Mouse (Mus musculus) left cerebral cortex, adult 2 months (tissue): ENCODE measurements at regions not wholly inside any gene's neighbourhood (a gene's known extent, or its start where the extent isn't known, plus 50 kb on each side); places are given as distances from the start of the nearest gene placed in this dataset.

Experiments
- DNase-seq, 2 experiments: peaks; one replicate each; pipeline ENCODE4 v3.0.0; 2021 to 2022; ENCODE audit warnings: low spot score in 2 of 2, mixed read lengths in 1 of 2; ENCODE audit errors: extremely low spot score in 1 of 2
- H3K27ac ChIP-seq: fragments of 200-600 bp; 2 replicates; pipeline ENCODE4 v1.8.1; 2022
- H3K4me3 ChIP-seq: fragments of 200-600 bp; 2 replicates; pipeline ENCODE4 v1.8.1; 2022
- CTCF ChIP-seq: fragments of 200-600 bp; IDR thresholded peaks from 2 replicates; pipeline ENCODE4 v1.8.1; 2022; ENCODE audit warnings: antibody characterized with exemption, mild to moderate bottlenecking, moderate library complexity
- intact Hi-C: fragments of 180-260 bp; cut with DNase I; formaldehyde crosslinking; loops from one replicate; pipeline ENCODE4 v1.15.1; 2025

GRCm38 (mm10) chr9:22999181-22999580, 223.7 kb upstream of the Bmper start:
- intact Hi-C loops = no loop called here
- Histone ChIP-seq H3K4me3 (no peak overlapping the region), H3K27ac (no peak overlapping the region)
- DNase-seq = no peak
- no peak for TF ChIP-seq CTCF

GRCm38 (mm10) chr9:23000200-23000599, 222.7 kb upstream of the Bmper start:
- DNase-seq = no peak
- intact Hi-C loops = no loop called here
- no peak for TF ChIP-seq CTCF
- no peak overlapping the region for H3K27ac ChIP-seq
- no peak overlapping the region for H3K4me3 ChIP-seq

GRCm38 (mm10) chr9:23003195-23004061, 219.4 kb upstream of the Bmper start:
- no peak overlapping the region for H3K4me3 ChIP-seq
- no peak overlapping the region for H3K27ac ChIP-seq
- intact Hi-C loops = no loop called here
- DNase-seq = no peak
- TF ChIP-seq CTCF = no peak

GRCm38 (mm10) chr9:23005005-23005404, 217.9 kb upstream of the Bmper start:
- intact Hi-C loops = no loop called here
- Histone ChIP-seq H3K4me3 (no peak overlapping the region), H3K27ac (no peak overlapping the region)
- no peak for TF ChIP-seq CTCF
- DNase-seq = no peak

DNA sequence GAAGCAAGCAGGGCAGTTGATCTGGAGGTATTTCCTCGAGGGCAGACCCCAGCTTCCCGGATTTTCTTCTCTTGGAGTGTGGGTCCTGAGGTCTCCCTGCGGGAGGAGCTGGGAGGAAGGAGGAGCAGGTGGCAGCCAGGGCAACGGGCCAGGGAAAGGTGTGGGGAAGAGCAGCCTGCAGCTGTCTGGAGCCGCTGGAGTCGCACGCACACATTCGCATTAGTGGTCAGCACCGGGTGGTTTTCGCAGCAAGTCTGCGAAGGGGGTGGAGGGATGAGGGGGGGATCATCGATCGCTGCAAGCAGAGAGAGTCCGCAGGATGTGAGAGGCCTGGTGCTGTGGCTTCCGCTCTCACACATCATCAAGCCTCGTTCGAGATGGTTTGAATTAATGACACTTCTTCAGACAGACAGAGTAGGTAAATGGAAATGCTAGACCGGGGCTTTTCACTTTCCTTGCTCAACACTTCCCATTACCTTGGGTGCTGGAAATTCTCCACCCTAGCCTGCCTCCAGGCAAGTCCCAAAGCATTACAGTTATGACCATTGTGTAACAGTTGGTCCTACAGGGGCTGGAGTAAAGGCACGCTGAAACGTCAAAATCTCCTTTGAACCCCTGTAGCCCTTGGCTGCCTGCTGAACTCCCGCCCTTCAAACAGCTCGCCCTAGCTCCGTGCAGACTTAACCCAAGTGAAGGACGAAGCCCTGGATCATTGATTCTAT, 213.3 kb upstream of the Bmper start:
- TF ChIP-seq CTCF = no peak
- H3K27ac ChIP-seq = no peak overlapping the region
- intact Hi-C loops = loop anchor here (10.0 kb wide), 2 partner anchors 305 to 455 kb away; no protein-coding TSS in a partner anchor
- DNase-seq = no peak
- no peak overlapping the region for H3K4me3 ChIP-seq

DNA sequence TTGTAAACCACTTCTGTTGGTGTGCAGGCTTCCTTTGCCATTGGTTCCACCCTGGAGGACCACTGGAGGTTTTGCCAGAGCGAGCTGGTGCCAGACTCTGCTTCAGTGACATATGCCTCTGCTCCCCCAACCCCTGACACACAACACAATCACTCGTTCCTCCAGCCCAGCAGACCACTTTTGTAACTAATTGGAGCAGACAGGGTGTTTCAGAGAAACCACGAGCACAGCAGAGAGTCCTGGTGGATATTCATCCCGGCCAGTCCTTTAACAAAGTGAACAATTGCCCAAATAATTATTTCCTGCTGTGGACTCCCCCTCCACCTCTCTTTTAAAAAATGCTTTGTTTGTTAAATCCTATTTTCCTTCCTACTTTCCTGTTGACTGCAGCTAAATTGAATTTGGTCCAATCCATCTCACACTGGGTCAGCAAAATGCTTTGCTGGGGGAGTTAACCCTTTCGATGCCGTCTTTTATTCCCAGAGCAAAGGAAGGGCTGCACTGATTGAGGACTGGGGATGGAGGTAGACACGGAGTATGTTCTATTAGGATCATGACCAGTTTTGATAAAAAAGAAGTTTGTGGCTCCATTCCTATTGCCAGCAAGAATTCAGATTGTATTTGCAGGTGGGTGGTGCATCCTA, 211.4 kb upstream of the Bmper start:
- H3K4me3 ChIP-seq = no peak overlapping the region
- intact Hi-C loops = loop anchor here (10.0 kb wide), 2 partner anchors 307 to 457 kb away; no protein-coding TSS in a partner anchor
- no peak for DNase-seq
- no peak for TF ChIP-seq CTCF
- H3K27ac ChIP-seq = no peak overlapping the region

- no peak; the same call in 1 of the 2 replicates for TF ChIP-seq CTCF
- Histone ChIP-seq H3K27ac (no peak overlapping the region), H3K4me3 (no peak overlapping the region)
- no peak for DNase-seq
- intact Hi-C loops = loop anchor here (10.0 kb wide), 2 partner anchors 307 to 457 kb away; no protein-coding TSS in a partner anchor
These were observed 210.7 kb upstream of the Bmper start for GRCm38 (mm10) chr9:23012130-23012529.

DNA sequence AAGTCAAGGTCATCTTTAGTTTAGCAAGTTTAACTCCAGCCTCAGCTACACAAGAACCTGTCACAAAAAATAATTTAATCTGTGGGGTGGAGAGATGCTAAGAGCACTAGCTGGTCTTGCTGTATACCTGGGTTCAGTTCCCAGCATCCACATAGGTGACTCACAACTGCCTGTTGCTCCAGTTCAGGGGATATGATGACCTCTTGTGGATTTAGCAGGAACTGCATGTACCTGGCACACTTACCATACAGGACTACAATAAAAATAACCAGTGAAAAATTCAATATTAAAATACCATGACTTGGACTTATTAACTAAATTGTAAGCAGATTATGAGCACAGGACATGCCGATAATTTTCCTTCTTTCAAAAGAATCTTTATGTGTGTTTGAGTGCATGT, 206.1 kb upstream of the Bmper start:
- intact Hi-C loops = loop anchor here (10.0 kb wide), 2 partner anchors 312 to 462 kb away; no protein-coding TSS in a partner anchor

DNA sequence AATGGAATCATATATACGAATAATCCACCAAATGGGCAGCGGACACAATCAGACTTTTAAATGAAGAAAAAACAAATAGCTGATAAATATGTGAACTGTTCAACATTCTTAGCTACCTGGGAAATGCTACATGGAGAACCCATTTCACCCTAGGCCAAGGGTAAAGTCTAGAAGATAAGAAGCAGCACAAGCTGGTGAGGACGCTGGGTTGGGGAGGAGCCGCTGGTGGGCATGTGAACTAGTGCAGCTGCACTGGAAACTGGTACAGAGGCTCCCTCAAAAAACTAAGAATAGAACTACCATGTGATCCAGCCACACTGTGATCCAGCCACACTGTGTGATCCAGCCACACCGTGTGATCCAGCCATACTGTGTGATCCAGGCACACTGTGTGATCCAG, 198.8 kb upstream of the Bmper start:
- no peak for DNase-seq
- H3K27ac ChIP-seq = no peak overlapping the region
- no peak overlapping the region for H3K4me3 ChIP-seq
- intact Hi-C loops = loop anchor here (10.0 kb wide), 1 partner anchor 371 kb away; no protein-coding TSS in a partner anchor
- TF ChIP-seq CTCF = no peak

More for the DNA sequence above, 206.1 kb upstream of the Bmper start:
- no peak for DNase-seq
- no peak overlapping the region for H3K4me3 ChIP-seq
- peak; percentile 45 for TF ChIP-seq CTCF
- no peak overlapping the region for H3K27ac ChIP-seq

DNA sequence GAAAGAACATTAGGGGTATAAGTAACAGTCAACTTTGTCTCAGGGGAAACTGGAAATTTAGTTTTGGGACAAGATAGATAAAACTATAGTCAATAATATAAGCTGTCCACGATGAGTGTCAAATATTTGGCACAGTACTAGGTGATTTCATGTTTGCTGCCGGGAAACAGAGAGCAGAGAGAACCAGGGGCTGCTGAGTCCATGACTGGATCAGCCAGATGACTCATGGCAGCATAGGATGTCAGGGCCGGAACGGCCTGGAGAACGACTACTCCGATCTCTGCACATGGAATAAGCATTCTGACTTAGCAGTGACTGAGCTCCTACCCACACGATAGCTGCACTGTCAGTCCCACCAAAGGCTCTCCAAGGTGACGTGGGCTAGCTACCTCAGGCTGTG, 197.6 kb upstream of the Bmper start:
- no peak overlapping the region for H3K27ac ChIP-seq
- H3K4me3 ChIP-seq = no peak overlapping the region
- intact Hi-C loops = loop anchor here (10.0 kb wide), 1 partner anchor 370 kb away; no protein-coding TSS in a partner anchor
- DNase-seq = no peak
- TF ChIP-seq CTCF = no peak

DNA sequence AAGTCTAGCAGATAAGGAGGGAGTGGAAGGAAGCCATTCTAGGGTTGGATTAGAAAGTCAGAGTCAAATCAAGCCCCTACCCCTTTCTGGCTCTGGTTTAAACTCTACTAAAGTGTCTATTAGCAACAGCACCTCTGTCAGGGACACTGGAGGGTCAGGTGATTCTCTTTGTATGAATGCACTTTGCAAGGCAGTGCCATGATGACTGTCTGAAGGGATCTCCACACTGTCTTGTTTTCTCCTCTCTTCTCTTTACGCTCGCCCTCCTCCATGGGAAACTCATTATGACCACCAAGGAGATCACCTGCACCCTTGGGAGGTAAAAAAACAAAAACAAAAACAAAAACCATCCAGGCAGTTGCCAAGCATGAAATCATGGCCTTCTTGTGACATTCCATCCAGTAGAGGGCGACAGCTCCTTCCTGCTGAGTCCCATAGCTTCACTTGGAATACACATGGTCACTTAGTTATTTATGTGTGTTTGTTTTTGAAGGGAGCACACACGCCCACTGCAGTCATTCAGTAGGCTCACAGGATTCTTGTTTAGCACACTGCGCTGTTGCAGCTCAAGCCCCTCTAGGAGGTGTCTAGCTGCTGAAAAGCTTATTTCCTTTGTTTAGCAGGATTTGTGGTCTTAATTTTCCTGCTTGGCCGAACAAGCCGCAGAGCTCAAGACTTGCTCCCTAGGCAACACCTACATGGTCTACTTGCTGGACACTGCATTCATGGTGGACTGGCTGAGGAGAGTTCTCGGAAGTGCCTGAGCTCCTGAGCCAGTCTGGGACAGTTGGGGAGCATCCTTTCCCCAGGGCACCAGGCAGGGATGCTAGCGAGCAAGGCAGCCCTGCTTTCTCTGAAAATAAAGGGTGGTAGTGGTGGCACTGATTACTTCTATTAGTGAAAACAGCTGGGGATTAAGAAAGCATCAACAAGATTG, 195.2 kb upstream of the Bmper start:
- peak; percentile 88 for TF ChIP-seq CTCF
- intact Hi-C loops = loop anchor here (1.0 to 10.0 kb wide), 3 partner anchors 185 to 367 kb away; no protein-coding TSS in a partner anchor
- Histone ChIP-seq H3K27ac (no peak overlapping the region), H3K4me3 (no peak overlapping the region)
- peak; percentile 62 to 67 for DNase-seq
